Mouse (Mus musculus) CD4-positive, CD25-positive, alpha-beta regulatory T cell, adult 2 months (primary cell): Measurements from ENCODE around the gene Fras1.

Source experiments
- DNase-seq: peaks from one replicate; pipeline ENCODE4 v3.0.0-alpha.2; 2012; ENCODE audit warnings: low read depth, low spot score

Gene Fras1

GRCm38 (mm10) chr5:96792422-96792821 lies 418.7 kb downstream of the Fras1 start:
- DNase-seq, result no peak

- DNase-seq, result peak; percentile 17
Measured at GRCm38 (mm10) chr5:96792936-96793718, 419.4 kb downstream of the Fras1 start, which contains the start of gene Anxa3. TSS of gene Anxa3 (plus strand) at chr5:96793339.

- peak; percentile 1 for DNase-seq
Measured at GRCm38 (mm10) chr5:96793953-96794635, 420.3 kb downstream of the Fras1 start.

GRCm38 (mm10) chr5:96795752-96796151 lies 422.0 kb downstream of the Fras1 start:
- no peak for DNase-seq

GRCm38 (mm10) chr5:96797465-96797864 lies 423.7 kb downstream of the Fras1 start:
- no peak for DNase-seq

- DNase-seq, result no peak
Measured at GRCm38 (mm10) chr5:96799165-96799564, 425.4 kb downstream of the Fras1 start.

GRCm38 (mm10) chr5:96799969-96800368 lies 426.2 kb downstream of the Fras1 start:
- no peak for DNase-seq

GRCm38 (mm10) chr5:96802185-96802584 lies 428.4 kb downstream of the Fras1 start:
- DNase-seq, result no peak

- DNase-seq, result no peak
Measured at GRCm38 (mm10) chr5:96803091-96803490, 429.3 kb downstream of the Fras1 start.

- DNase-seq, result no peak
Measured at GRCm38 (mm10) chr5:96804304-96804703, 430.5 kb downstream of the Fras1 start.

GRCm38 (mm10) chr5:96804813-96805212 lies 431.1 kb downstream of the Fras1 start:
- DNase-seq, result no peak

GRCm38 (mm10) chr5:96810620-96811019 lies 436.9 kb downstream of the Fras1 start:
- no peak for DNase-seq

- peak; percentile 52 for DNase-seq
Measured at GRCm38 (mm10) chr5:96824769-96825327, 451.1 kb downstream of the Fras1 start.

GRCm38 (mm10) chr5:96827176-96827575 lies 453.4 kb downstream of the Fras1 start:
- no peak for DNase-seq
